Mouse (Mus musculus) bone marrow macrophage, adult 2 months (primary cell): ENCODE data around the gene Tarm1.

Experiments used
- CTCF ChIP-seq: IDR thresholded peaks from 2 replicates; pipeline ENCODE4 v1.5.1; 2012; ENCODE audit warnings: low read depth, mild to moderate bottlenecking, low read length, moderate library complexity
- POLR2A ChIP-seq: IDR thresholded peaks from 2 replicates; pipeline ENCODE4 v1.6.1; 2012; ENCODE audit warnings: mild to moderate bottlenecking, low read depth, low read length, borderline replicate concordance

DNA sequence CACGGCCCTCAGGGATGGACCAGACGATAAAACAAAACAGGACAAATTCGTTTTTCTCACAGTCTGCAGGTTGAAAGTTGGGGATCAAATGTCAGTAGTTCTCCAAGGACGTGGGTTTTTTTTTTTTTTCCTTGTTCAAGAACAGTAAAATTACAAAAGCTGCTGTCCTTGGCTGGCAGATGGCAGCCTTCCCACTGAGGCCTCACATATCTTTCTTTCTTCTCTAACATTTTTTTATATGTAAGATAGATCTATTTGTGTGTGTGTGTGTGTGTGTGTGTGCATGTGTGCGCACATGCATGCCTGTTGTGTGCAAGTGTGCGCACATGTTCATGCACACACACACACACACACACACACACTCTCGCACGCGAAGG is 44.6 kb downstream of the Tarm1 start:
- no peak for TF ChIP-seq CTCF
- TF ChIP-seq POLR2A = no peak
